In genomic region chr17:35719616-35720339, GRCm38 (mm10) we compare ENCODE assay signal across 9 mouse cellular contexts. TPM values are rescaled to one million over a fixed set of nuclear protein-coding genes. Genes with fewer than 3 reads are reported as not detected.
A peak's percentile ranks its signal among the peaks of the same experiment; 100 is the strongest.
DNase-seq lines count a peak whose midpoint lies in the region; ATAC-seq lines count a peak whose summit lies in the region.
"Had no signal": no experiment of that assay in that cellular context is flagged by ENCODE, and none has a peak within 500 bp of the region (broad histone marks: within the 10 kb centered on the region; RNA-seq: fewer than 3 reads in every experiment).

No protein-coding gene starts in this region.

- H3K27me3 ChIP-seq in heart, embryonic 13.5 days (replicated peaks), result peaks cover 8% of the 10 kb centered on the region; the same call in 1 of the 2 replicates
- 0 out of 2 replicates have a peak, but pooled peaks cover under 1% of the 10 kb centered on the region for H3K27me3 ChIP-seq in midbrain, embryonic 15.5 days (replicated peaks)
- no peaks in the 10 kb centered on the region for H3K27me3 ChIP-seq in midbrain, embryonic 16.5 days (ENCODE audit: control insufficient read depth, insufficient read depth, low read depth, low read length)
- no peaks in the 10 kb centered on the region for H3K27me3 ChIP-seq in hindbrain, embryonic 16.5 days (replicated peaks; ENCODE audit: control insufficient read depth, insufficient read depth, low read length)

- DNase-seq in heart, adult 8-10 months (ENCODE audit: low spot score), result no peak
- DNase-seq in thymus, postnatal 0 days (ENCODE audit: low spot score), result no peak
- DNase-seq in layer of hippocampus, adult 9-11 months, result no peak

- 0 out of 2 replicates have a peak, but pooled peaks cover 2% of the 10 kb centered on the region for H3K36me3 ChIP-seq in heart, embryonic 13.5 days
- H3K36me3 ChIP-seq in midbrain, embryonic 15.5 days (replicated peaks), result no peaks in the 10 kb centered on the region
- no peaks in the 10 kb centered on the region for H3K36me3 ChIP-seq in midbrain, embryonic 16.5 days (ENCODE audit: control insufficient read depth, insufficient read depth, low read length)
- H3K36me3 ChIP-seq in hindbrain, embryonic 16.5 days (ENCODE audit: control insufficient read depth, insufficient read depth, low read length), result no peaks in the 10 kb centered on the region

- H3K4me1 ChIP-seq in heart, embryonic 13.5 days, result peaks cover 47% of the 10 kb centered on the region
- H3K4me1 ChIP-seq in midbrain, embryonic 15.5 days, result peaks cover 9% of the 10 kb centered on the region; the same call in 1 of the 2 replicates
- peaks cover 4% of the 10 kb centered on the region; the same call in 1 of the 2 replicates for H3K4me1 ChIP-seq in midbrain, embryonic 16.5 days (ENCODE audit: control insufficient read depth, insufficient read depth, low read length)
- H3K4me1 ChIP-seq in hindbrain, embryonic 16.5 days (ENCODE audit: control insufficient read depth, insufficient read depth, low read depth, low read length), result peaks cover 5% of the 10 kb centered on the region; the same call in 1 of the 2 replicates

- no peaks in the 10 kb centered on the region for H3K9me3 ChIP-seq in heart, embryonic 13.5 days
- no peaks in the 10 kb centered on the region for H3K9me3 ChIP-seq in midbrain, embryonic 15.5 days
- H3K9me3 ChIP-seq in midbrain, embryonic 16.5 days (replicated peaks; ENCODE audit: control insufficient read depth, low read length, poor library complexity, severe bottlenecking), result no peaks in the 10 kb centered on the region
- no peaks in the 10 kb centered on the region for H3K9me3 ChIP-seq in hindbrain, embryonic 16.5 days (ENCODE audit: control insufficient read depth, low read length)

- H3K4me2 ChIP-seq in heart, embryonic 13.5 days, result peak overlapping the region; percentile 60
- no peak overlapping the region for H3K4me2 ChIP-seq in midbrain, embryonic 15.5 days
- no peak overlapping the region for H3K4me2 ChIP-seq in midbrain, embryonic 16.5 days (ENCODE audit: low read length)
- H3K4me2 ChIP-seq in hindbrain, embryonic 16.5 days (ENCODE audit: low read length), result 0 out of 2 replicates have a peak overlapping the region, but pooled peaks have one; percentile 31

- 20% methylated on average over 9 of the region's 9 CpGs for WGBS in heart, embryonic 13.5 days
- WGBS in midbrain, embryonic 15.5 days, result 70% methylated on average over 9 of the region's 9 CpGs
- 69% methylated on average over 9 of the region's 9 CpGs for WGBS in midbrain, embryonic 16.5 days
- 59% methylated on average over 9 of the region's 9 CpGs for WGBS in hindbrain, embryonic 16.5 days

- H3K27ac ChIP-seq in heart, embryonic 13.5 days (replicated peaks), result peak overlapping the region; percentile 97
- H3K27ac ChIP-seq in midbrain, embryonic 15.5 days, result peak overlapping the region; percentile 49; the same call in 1 of the 2 replicates
- no peak overlapping the region for H3K27ac ChIP-seq in midbrain, embryonic 16.5 days (ENCODE audit: low read length)
- no peak overlapping the region for H3K27ac ChIP-seq in hindbrain, embryonic 16.5 days (ENCODE audit: low read depth, low read length)

- peak overlapping the region; percentile 54; the same call in 1 of the 2 replicates for H3K9ac ChIP-seq in heart, embryonic 13.5 days
- no peak overlapping the region for H3K9ac ChIP-seq in midbrain, embryonic 15.5 days
- H3K9ac ChIP-seq in midbrain, embryonic 16.5 days (ENCODE audit: low read depth, low read length), result no peak overlapping the region
- no peak overlapping the region for H3K9ac ChIP-seq in hindbrain, embryonic 16.5 days (ENCODE audit: low read depth, low read length)

- H3K4me3 ChIP-seq in heart, embryonic 13.5 days, result peak overlapping the region; percentile 0; the same call in 1 of the 2 replicates
- no peak overlapping the region for H3K4me3 ChIP-seq in midbrain, embryonic 15.5 days
- H3K4me3 ChIP-seq in midbrain, embryonic 16.5 days (ENCODE audit: low read depth, low read length), result no peak overlapping the region
- no peak overlapping the region for H3K4me3 ChIP-seq in hindbrain, embryonic 16.5 days (ENCODE audit: low read length)
- H3K4me3 ChIP-seq: erythroblast, embryonic 14.5 days had no signal

- peak; percentile 47; the same call in 1 of the 2 replicates for ATAC-seq in heart, embryonic 13.5 days (ENCODE audit: extremely low read depth, insufficient number of reproducible peaks, low FRiP score, low TSS enrichment)
- no peak for ATAC-seq in midbrain, embryonic 15.5 days (replicated peaks)
- ATAC-seq in midbrain, embryonic 16.5 days, result no peak
- no peak for ATAC-seq in hindbrain, embryonic 16.5 days
- ATAC-seq in megakaryocyte progenitor cell, adult 5-6 weeks (replicated peaks; ENCODE audit: poor library complexity), result no peak

RNA-seq across cellular contexts. Expression of gene Ddr1, which starts 15.4 kb away (rescaled TPM):
- 122 and 130 TPM in 2 replicates for polyA plus RNA-seq in heart, embryonic 13.5 days (2015; fragmentation: Nextera tagmentation; extraction: Ambion mirVana)
- total RNA-seq in heart, adult 8-10 months (2022), result 10 to 100 TPM; 23.8 to 30.0 (median 29.5) TPM
- 107 and 118 TPM in 2 replicates for polyA plus RNA-seq in midbrain, embryonic 15.5 days (2015; fragmentation: Nextera tagmentation; extraction: Ambion mirVana)
- 87.8 and 103 TPM in 2 replicates for polyA plus RNA-seq in midbrain, embryonic 16.5 days (2015; fragmentation: Nextera tagmentation; extraction: Ambion mirVana)
- polyA plus RNA-seq in hindbrain, embryonic 16.5 days (2015; fragmentation: Nextera tagmentation; extraction: Ambion mirVana), result 87.1 and 106 TPM in 2 replicates
- 33.7 and 33.8 TPM in 2 replicates for polyA plus RNA-seq in thymus, postnatal 0 days (2015; fragmentation: Nextera tagmentation; extraction: Ambion mirVana)
- total RNA-seq in megakaryocyte progenitor cell, adult 5-6 weeks (2015), result 0.15 TPM in 1 of 2 replicates, not detected in the other
- 0.25 TPM in 1 of 2 replicates, not detected in the other for total RNA-seq in megakaryocyte progenitor cell, adult 5-6 weeks (2017)
- polyA plus RNA-seq: erythroblast, embryonic 14.5 days had no signal

RNA-seq across cellular contexts. Expression of gene Gtf2h4, which starts 46.2 kb away (rescaled TPM):
- 25.7 and 27.7 TPM in 2 replicates for polyA plus RNA-seq in heart, embryonic 13.5 days (2015; fragmentation: Nextera tagmentation; extraction: Ambion mirVana)
- 10 to 100 TPM; 18.4 to 22.2 (median 21.2) TPM for total RNA-seq in heart, adult 8-10 months (2022)
- 27.6 and 29.5 TPM in 2 replicates for polyA plus RNA-seq in midbrain, embryonic 15.5 days (2015; fragmentation: Nextera tagmentation; extraction: Ambion mirVana)
- 26.5 and 27.3 TPM in 2 replicates for polyA plus RNA-seq in midbrain, embryonic 16.5 days (2015; fragmentation: Nextera tagmentation; extraction: Ambion mirVana)
- polyA plus RNA-seq in hindbrain, embryonic 16.5 days (2015; fragmentation: Nextera tagmentation; extraction: Ambion mirVana), result 27.8 and 28.1 TPM in 2 replicates
- 267 and 319 TPM in 2 replicates for polyA plus RNA-seq in thymus, postnatal 0 days (2015; fragmentation: Nextera tagmentation; extraction: Ambion mirVana)
- total RNA-seq in megakaryocyte progenitor cell, adult 5-6 weeks (2015), result 26.2 and 31.8 TPM in 2 replicates
- total RNA-seq in megakaryocyte progenitor cell, adult 5-6 weeks (2017), result 24.8 and 29.5 TPM in 2 replicates

RNA-seq across cellular contexts. Expression of gene Vars2, which starts 52.4 kb away (rescaled TPM):
- polyA plus RNA-seq in heart, embryonic 13.5 days (2015; fragmentation: Nextera tagmentation; extraction: Ambion mirVana), result 12.2 and 13.5 TPM in 2 replicates
- 10 to 100 TPM; 30.4 to 34.9 (median 31.8) TPM for total RNA-seq in heart, adult 8-10 months (2022)
- polyA plus RNA-seq in midbrain, embryonic 15.5 days (2015; fragmentation: Nextera tagmentation; extraction: Ambion mirVana), result 16.3 and 16.5 TPM in 2 replicates
- polyA plus RNA-seq in midbrain, embryonic 16.5 days (2015; fragmentation: Nextera tagmentation; extraction: Ambion mirVana), result 15.1 and 15.3 TPM in 2 replicates
- 16.7 and 17.9 TPM in 2 replicates for polyA plus RNA-seq in hindbrain, embryonic 16.5 days (2015; fragmentation: Nextera tagmentation; extraction: Ambion mirVana)
- 22.5 and 27.0 TPM in 2 replicates for polyA plus RNA-seq in thymus, postnatal 0 days (2015; fragmentation: Nextera tagmentation; extraction: Ambion mirVana)
- total RNA-seq in megakaryocyte progenitor cell, adult 5-6 weeks (2015), result 5.7 and 11.4 TPM in 2 replicates
- total RNA-seq in megakaryocyte progenitor cell, adult 5-6 weeks (2017), result 12.7 and 14.9 TPM in 2 replicates

Comparison
In these comparisons a context has a peak if more than half of its experiments do, and no peak if none do; other contexts are left out.
1. H3K27ac ChIP-seq: peak in heart, embryonic 13.5 days (single experiment) and midbrain, embryonic 15.5 days (single experiment); none in midbrain, embryonic 16.5 days (single experiment) and hindbrain, embryonic 16.5 days (single experiment).
2. H3K4me2 ChIP-seq: peak in heart, embryonic 13.5 days (single experiment) and hindbrain, embryonic 16.5 days (single experiment); none in midbrain, embryonic 15.5 days (single experiment) and midbrain, embryonic 16.5 days (single experiment).